Mouse (Mus musculus): ENCODE results near the gene Rars2. TPM values are rescaled to one million over a fixed set of nuclear protein-coding genes. Genes with fewer than 3 reads are reported as not detected.

The Rars2 gene
- polyA plus RNA-seq, 1 experiment from 2014 or later: 54.8 TPM

- Histone ChIP-seq H3K4me1 (ENCODE audit: control insufficient read depth, insufficient read depth, low read length) (0 out of 2 replicates have a peak, but pooled peaks cover 2% of the 10 kb centered on the region), H3K9ac (ENCODE audit: low read depth, low read length) (no peak overlapping the region), H3K4me2 (no peak overlapping the region), H3K9me3 (replicated peaks; ENCODE audit: control insufficient read depth, low read length) (no peaks in the 10 kb centered on the region), H3K27ac (ENCODE audit: low read depth, low read length) (peak overlapping the region; percentile 29; the same call in 1 of the 2 replicates), H3K36me3 (ENCODE audit: control insufficient read depth, insufficient read depth, low read length) (peaks cover 14% of the 10 kb centered on the region), H3K27me3 (ENCODE audit: control insufficient read depth, insufficient read depth, low read length) (no peaks in the 10 kb centered on the region), H3K4me3 (ENCODE audit: low read depth, low read length) (no peak overlapping the region)
- 71% methylated on average over 7 of the region's 7 CpGs for WGBS (ENCODE audit: insufficient replicate concordance)
- no peak for ATAC-seq (replicated peaks; ENCODE audit: insufficient number of reproducible peaks, low FRiP score, low TSS enrichment)
These were observed 29.7 kb upstream of the Rars2 start for GRCm38 (mm10) chr4:34584871-34585607.

- Histone ChIP-seq H3K27ac (ENCODE audit: low read depth, low read length) (no peak overlapping the region), H3K4me1 (ENCODE audit: control insufficient read depth, insufficient read depth, low read length) (no peaks in the 10 kb centered on the region), H3K4me3 (ENCODE audit: low read depth, low read length) (no peak overlapping the region), H3K4me2 (no peak overlapping the region), H3K9me3 (replicated peaks; ENCODE audit: control insufficient read depth, low read length) (no peaks in the 10 kb centered on the region), H3K27me3 (ENCODE audit: control insufficient read depth, insufficient read depth, low read length) (no peaks in the 10 kb centered on the region), H3K36me3 (ENCODE audit: control insufficient read depth, insufficient read depth, low read length) (peaks cover 11% of the 10 kb centered on the region), H3K9ac (ENCODE audit: low read depth, low read length) (no peak overlapping the region)
- WGBS (ENCODE audit: insufficient replicate concordance): 94% methylated on average over 6 of the region's 6 CpGs
- no peak for ATAC-seq (replicated peaks; ENCODE audit: insufficient number of reproducible peaks, low FRiP score, low TSS enrichment)
These were observed 11.6 kb upstream of the Rars2 start for GRCm38 (mm10) chr4:34603123-34603522.

GRCm38 (mm10) chr4:34606658-34607057 lies 8.1 kb upstream of the Rars2 start:
- H3K9ac ChIP-seq (ENCODE audit: low read depth, low read length): no peak overlapping the region
- H3K27me3 ChIP-seq (ENCODE audit: control insufficient read depth, insufficient read depth, low read length): no peaks in the 10 kb centered on the region
- no peak overlapping the region for H3K27ac ChIP-seq (ENCODE audit: low read depth, low read length)
- H3K4me1 ChIP-seq (ENCODE audit: control insufficient read depth, insufficient read depth, low read length): no peaks in the 10 kb centered on the region
- H3K36me3 ChIP-seq (ENCODE audit: control insufficient read depth, insufficient read depth, low read length): peaks cover 14% of the 10 kb centered on the region
- WGBS (ENCODE audit: insufficient replicate concordance): 93% methylated on average over 10 of the region's 10 CpGs
- ATAC-seq (replicated peaks; ENCODE audit: insufficient number of reproducible peaks, low FRiP score, low TSS enrichment): no peak
- H3K4me3 ChIP-seq (ENCODE audit: low read depth, low read length): no peak overlapping the region
- H3K4me2 ChIP-seq: no peak overlapping the region
- no peaks in the 10 kb centered on the region for H3K9me3 ChIP-seq (replicated peaks; ENCODE audit: control insufficient read depth, low read length)

- 78% methylated on average over 6 of the region's 6 CpGs for WGBS (ENCODE audit: insufficient replicate concordance)
- peak overlapping the region; percentile 91 for H3K9ac ChIP-seq (ENCODE audit: low read depth, low read length)
- H3K36me3 ChIP-seq (ENCODE audit: control insufficient read depth, insufficient read depth, low read length): peaks cover 3% of the 10 kb centered on the region; the same call in 1 of the 2 replicates
- H3K4me2 ChIP-seq: peak overlapping the region; percentile 68
- peaks cover 14% of the 10 kb centered on the region for H3K4me1 ChIP-seq (ENCODE audit: control insufficient read depth, insufficient read depth, low read length)
- no peaks in the 10 kb centered on the region for H3K9me3 ChIP-seq (replicated peaks; ENCODE audit: control insufficient read depth, low read length)
- no peak for ATAC-seq (replicated peaks; ENCODE audit: insufficient number of reproducible peaks, low FRiP score, low TSS enrichment)
- H3K27me3 ChIP-seq (ENCODE audit: control insufficient read depth, insufficient read depth, low read length): no peaks in the 10 kb centered on the region
- no peak overlapping the region for H3K27ac ChIP-seq (ENCODE audit: low read depth, low read length)
- peak overlapping the region; percentile 69 for H3K4me3 ChIP-seq (ENCODE audit: low read depth, low read length)
These were observed 1.1 kb upstream of the Rars2 start for GRCm38 (mm10) chr4:34613571-34614145.

GRCm38 (mm10) chr4:34615303-34615702 lies 546 bp downstream of the Rars2 start:
- ATAC-seq (replicated peaks; ENCODE audit: insufficient number of reproducible peaks, low FRiP score, low TSS enrichment): no peak

GRCm38 (mm10) chr4:34616146-34616545 lies 1.4 kb downstream of the Rars2 start:
- Histone ChIP-seq H3K36me3 (ENCODE audit: control insufficient read depth, insufficient read depth, low read length) (0 out of 2 replicates have a peak, but pooled peaks cover 2% of the 10 kb centered on the region), H3K27ac (ENCODE audit: low read depth, low read length) (no peak overlapping the region), H3K4me3 (ENCODE audit: low read depth, low read length) (peak overlapping the region; percentile 69), H3K4me1 (ENCODE audit: control insufficient read depth, insufficient read depth, low read length) (peaks cover 14% of the 10 kb centered on the region), H3K27me3 (ENCODE audit: control insufficient read depth, insufficient read depth, low read length) (no peaks in the 10 kb centered on the region), H3K4me2 (peak overlapping the region; percentile 68), H3K9me3 (replicated peaks; ENCODE audit: control insufficient read depth, low read length) (no peaks in the 10 kb centered on the region), H3K9ac (ENCODE audit: low read depth, low read length) (peak overlapping the region; percentile 91; the same call in 1 of the 2 replicates)
- no peak for ATAC-seq (replicated peaks; ENCODE audit: insufficient number of reproducible peaks, low FRiP score, low TSS enrichment)
- 78% methylated on average over 8 of the region's 8 CpGs for WGBS (ENCODE audit: insufficient replicate concordance)

More at GRCm38 (mm10) chr4:34615303-34615702, 546 bp downstream of the Rars2 start:
- Histone ChIP-seq H3K4me3 (ENCODE audit: low read depth, low read length) (peak overlapping the region; percentile 69), H3K4me2 (peak overlapping the region; percentile 68), H3K36me3 (ENCODE audit: control insufficient read depth, insufficient read depth, low read length) (0 out of 2 replicates have a peak, but pooled peaks cover 2% of the 10 kb centered on the region), H3K4me1 (ENCODE audit: control insufficient read depth, insufficient read depth, low read length) (peaks cover 14% of the 10 kb centered on the region), H3K27me3 (ENCODE audit: control insufficient read depth, insufficient read depth, low read length) (no peaks in the 10 kb centered on the region), H3K9ac (ENCODE audit: low read depth, low read length) (peak overlapping the region; percentile 91), H3K27ac (ENCODE audit: low read depth, low read length) (0 out of 2 replicates have a peak overlapping the region, but pooled peaks have one; percentile 79), H3K9me3 (replicated peaks; ENCODE audit: control insufficient read depth, low read length) (no peaks in the 10 kb centered on the region)
- WGBS (ENCODE audit: insufficient replicate concordance): 2% methylated on average over 13 of the region's 13 CpGs

- Histone ChIP-seq H3K9ac (ENCODE audit: low read depth, low read length) (no peak overlapping the region), H3K4me2 (no peak overlapping the region), H3K27ac (ENCODE audit: low read depth, low read length) (no peak overlapping the region), H3K27me3 (ENCODE audit: control insufficient read depth, insufficient read depth, low read length) (no peaks in the 10 kb centered on the region), H3K4me1 (ENCODE audit: control insufficient read depth, insufficient read depth, low read length) (no peaks in the 10 kb centered on the region), H3K4me3 (ENCODE audit: low read depth, low read length) (no peak overlapping the region), H3K36me3 (ENCODE audit: control insufficient read depth, insufficient read depth, low read length) (peaks cover 5% of the 10 kb centered on the region; the same call in 1 of the 2 replicates), H3K9me3 (replicated peaks; ENCODE audit: control insufficient read depth, low read length) (no peaks in the 10 kb centered on the region)
- ATAC-seq (replicated peaks; ENCODE audit: insufficient number of reproducible peaks, low FRiP score, low TSS enrichment): no peak
- WGBS (ENCODE audit: insufficient replicate concordance): 74% methylated on average over 4 of the region's 4 CpGs
These were observed 10.8 kb downstream of the Rars2 start for GRCm38 (mm10) chr4:34625556-34625955.

GRCm38 (mm10) chr4:34626401-34626800 lies 11.6 kb downstream of the Rars2 start:
- 85% methylated on average over 6 of the region's 6 CpGs for WGBS (ENCODE audit: insufficient replicate concordance)
- Histone ChIP-seq H3K4me2 (no peak overlapping the region), H3K27me3 (ENCODE audit: control insufficient read depth, insufficient read depth, low read length) (no peaks in the 10 kb centered on the region), H3K4me3 (ENCODE audit: low read depth, low read length) (no peak overlapping the region), H3K27ac (ENCODE audit: low read depth, low read length) (no peak overlapping the region), H3K4me1 (ENCODE audit: control insufficient read depth, insufficient read depth, low read length) (no peaks in the 10 kb centered on the region), H3K36me3 (ENCODE audit: control insufficient read depth, insufficient read depth, low read length) (peaks cover 7% of the 10 kb centered on the region), H3K9ac (ENCODE audit: low read depth, low read length) (no peak overlapping the region), H3K9me3 (replicated peaks; ENCODE audit: control insufficient read depth, low read length) (no peaks in the 10 kb centered on the region)
- ATAC-seq (replicated peaks; ENCODE audit: insufficient number of reproducible peaks, low FRiP score, low TSS enrichment): no peak

All from heart, embryonic 11.5 days (tissue).